Comparison of ENCODE assay signal across 8 mouse cellular contexts in genomic region chr4:136174216-136175193, GRCm38 (mm10). TPM values are rescaled to one million over a fixed set of nuclear protein-coding genes. Genes with fewer than 3 reads are reported as not detected.
A peak's percentile ranks its signal among the peaks of the same experiment; 100 is the strongest.
DNase-seq lines count a peak whose midpoint lies in the region; ATAC-seq and TF ChIP-seq lines count a peak whose summit lies in the region.

No protein-coding gene starts in this region.

- WGBS in forebrain, embryonic 16.5 days, result 69% methylated on average over 13 of the region's 13 CpGs
- 30% methylated on average over 13 of the region's 13 CpGs for WGBS in liver, embryonic 15.5 days (ENCODE audit: insufficient replicate concordance)

- H3K36me3 ChIP-seq in ES-Bruce4 (ENCODE audit: control insufficient read depth, insufficient read depth, low read length, poor library complexity, severe bottlenecking), result no peaks in the 10 kb centered on the region
- no peaks in the 10 kb centered on the region for H3K36me3 ChIP-seq in forebrain, embryonic 16.5 days (ENCODE audit: control insufficient read depth, insufficient read depth)
- H3K36me3 ChIP-seq in liver, embryonic 15.5 days (replicated peaks), result peaks cover 47% of the 10 kb centered on the region

- H3K9me3 ChIP-seq in ES-Bruce4 (replicated peaks; ENCODE audit: control insufficient read depth, insufficient read depth, low read length, poor library complexity, severe bottlenecking), result no peaks in the 10 kb centered on the region
- H3K9me3 ChIP-seq in forebrain, embryonic 16.5 days (ENCODE audit: control insufficient read depth, low read length), result no peaks in the 10 kb centered on the region
- H3K9me3 ChIP-seq in liver, embryonic 15.5 days (replicated peaks), result no peaks in the 10 kb centered on the region

- DNase-seq in cerebellum, postnatal 10 days, result peak; percentile 37 to 58
- no peak for DNase-seq in cerebellum, adult 9-10 months
- DNase-seq in layer of hippocampus, postnatal 36 days, result no peak
- no peak for DNase-seq in urinary bladder, adult 2 months (ENCODE audit: low spot score)

- peak overlapping the region; percentile 100 for H3K4me2 ChIP-seq in forebrain, embryonic 16.5 days (ENCODE audit: low read length)
- peak overlapping the region; percentile 85 for H3K4me2 ChIP-seq in liver, embryonic 15.5 days

- peaks cover 18% of the 10 kb centered on the region for H3K4me1 ChIP-seq in ES-Bruce4 (ENCODE audit: control insufficient read depth, insufficient read depth, low read length)
- peaks cover 21% of the 10 kb centered on the region for H3K4me1 ChIP-seq in forebrain, embryonic 16.5 days (replicated peaks; ENCODE audit: control insufficient read depth, insufficient read depth, low read length)
- H3K4me1 ChIP-seq in liver, embryonic 15.5 days (replicated peaks), result peaks cover 79% of the 10 kb centered on the region

- H3K9ac ChIP-seq in ES-Bruce4 (ENCODE audit: low read depth, poor library complexity, severe bottlenecking), result 0 out of 2 replicates have a peak overlapping the region, but pooled peaks have one; percentile 67
- no peak overlapping the region for H3K9ac ChIP-seq in forebrain, embryonic 16.5 days (replicated peaks; ENCODE audit: low read depth, low read length)
- peak overlapping the region; percentile 98 for H3K9ac ChIP-seq in liver, embryonic 15.5 days

- TF ChIP-seq CTCF in ES-Bruce4 (IDR thresholded peaks at IDR 0.05; ENCODE audit: low read depth, low read length), result no peak

- no peaks in the 10 kb centered on the region for H3K27me3 ChIP-seq in ES-Bruce4 (ENCODE audit: control insufficient read depth, insufficient read depth, low read length, poor library complexity, severe bottlenecking)
- no peaks in the 10 kb centered on the region for H3K27me3 ChIP-seq in forebrain, embryonic 16.5 days (replicated peaks; ENCODE audit: control insufficient read depth, insufficient read depth, low read length)
- no peaks in the 10 kb centered on the region for H3K27me3 ChIP-seq in liver, embryonic 15.5 days

- TF ChIP-seq EP300 in ES-Bruce4 (IDR thresholded peaks at IDR 0.05; ENCODE audit: insufficient read depth, low read depth, low read length), result no peak

- TF ChIP-seq POLR2A in ES-Bruce4 (IDR thresholded peaks at IDR 0.05; ENCODE audit: insufficient read depth, low read length), result no peak

- H3K27ac ChIP-seq in ES-Bruce4 (ENCODE audit: insufficient read depth, low read length), result 0 out of 2 replicates have a peak overlapping the region, but pooled peaks have one; percentile 22
- H3K27ac ChIP-seq in forebrain, embryonic 16.5 days (ENCODE audit: low read length), result no peak overlapping the region
- H3K27ac ChIP-seq in liver, embryonic 15.5 days (replicated peaks), result peak overlapping the region; percentile 99

- ATAC-seq in forebrain, embryonic 16.5 days, result no peak
- ATAC-seq in liver, embryonic 15.5 days (ENCODE audit: insufficient read depth), result peak; percentile 79
- peak; percentile 36 for ATAC-seq in neutrophil, adult 5-6 weeks (ENCODE audit: extremely low read depth, insufficient number of reproducible peaks, low FRiP score, poor library complexity, severe bottlenecking)

- 0 out of 2 replicates have a peak overlapping the region, but pooled peaks have one; percentile 9 for H3K4me3 ChIP-seq in ES-Bruce4 (ENCODE audit: low read depth, low read length)
- H3K4me3 ChIP-seq in forebrain, embryonic 16.5 days (replicated peaks; ENCODE audit: low read length), result no peak overlapping the region
- peak overlapping the region; percentile 93 for H3K4me3 ChIP-seq in liver, embryonic 15.5 days (replicated peaks)

RNA-seq across cellular contexts. Expression of gene E2f2, which starts 2.3 kb away (rescaled TPM):
- polyA plus RNA-seq in ES-Bruce4 (2011; ENCODE audit: insufficient read depth, insufficient read length, low read depth, missing spikeins), result 3.1 and 6.3 TPM in 2 replicates
- polyA plus RNA-seq in forebrain, embryonic 16.5 days (2015; fragmentation: Nextera tagmentation; extraction: Ambion mirVana), result 3.9 and 4.3 TPM in 2 replicates
- polyA plus RNA-seq in liver, embryonic 15.5 days (2015; fragmentation: Nextera tagmentation; extraction: Ambion mirVana), result 85.3 and 95.6 TPM in 2 replicates
- 42.0 and 46.9 TPM in 2 replicates for total RNA-seq in neutrophil, adult 5-6 weeks (2017)
- total RNA-seq in layer of hippocampus, postnatal 36 days (2021), result under 1 TPM; 0.63 to 0.72 TPM
- polyA plus RNA-seq in urinary bladder, adult 2 months (2012; rRNA removed), result 0.50 TPM in 2 replicates

RNA-seq across cellular contexts. Expression of gene Id3, which starts 31.2 kb away (rescaled TPM):
- 9.6 and 11.0 TPM in 2 replicates for polyA plus RNA-seq in ES-Bruce4 (2011; ENCODE audit: insufficient read depth, insufficient read length, low read depth, missing spikeins)
- polyA plus RNA-seq in forebrain, embryonic 16.5 days (2015; fragmentation: Nextera tagmentation; extraction: Ambion mirVana), result 85.1 and 102 TPM in 2 replicates
- polyA plus RNA-seq in liver, embryonic 15.5 days (2015; fragmentation: Nextera tagmentation; extraction: Ambion mirVana), result 41.3 and 42.6 TPM in 2 replicates
- total RNA-seq in neutrophil, adult 5-6 weeks (2017), result 25.4 and 29.5 TPM in 2 replicates
- 10 to 100 TPM; 35.4 to 42.4 TPM for total RNA-seq in layer of hippocampus, postnatal 36 days (2021)
- 272 and 386 TPM in 2 replicates for polyA plus RNA-seq in urinary bladder, adult 2 months (2012; rRNA removed)

RNA-seq across cellular contexts. Expression of gene Asap3, which starts 31.7 kb away (rescaled TPM):
- 7.2 and 9.3 TPM in 2 replicates for polyA plus RNA-seq in ES-Bruce4 (2011; ENCODE audit: insufficient read depth, insufficient read length, low read depth, missing spikeins)
- polyA plus RNA-seq in forebrain, embryonic 16.5 days (2015; fragmentation: Nextera tagmentation; extraction: Ambion mirVana), result 3.7 and 4.1 TPM in 2 replicates
- polyA plus RNA-seq in liver, embryonic 15.5 days (2015; fragmentation: Nextera tagmentation; extraction: Ambion mirVana), result 2.5 and 3.0 TPM in 2 replicates
- 0.12 and 0.25 TPM in 2 replicates for total RNA-seq in neutrophil, adult 5-6 weeks (2017)
- 1 to 10 TPM; 3.1 to 3.2 TPM for total RNA-seq in layer of hippocampus, postnatal 36 days (2021)
- polyA plus RNA-seq in urinary bladder, adult 2 months (2012; rRNA removed), result 11.7 and 11.8 TPM in 2 replicates

Comparison
In these comparisons a context has a peak if more than half of its experiments do, and no peak if none do; other contexts are left out.
1. DNase-seq: peak in cerebellum, postnatal 10 days (2 of 2); none in cerebellum, adult 9-10 months (single experiment), layer of hippocampus, postnatal 36 days (0 of 2) and urinary bladder, adult 2 months (single experiment).
2. RNA of gene E2f2, which starts 2.3 kb away (polyA plus RNA-seq): 85.3 to 95.6 TPM in liver, embryonic 15.5 days; 3.1 to 6.3 TPM in ES-Bruce4, 3.9 to 4.3 TPM in forebrain, embryonic 16.5 days and 0.50 TPM in urinary bladder, adult 2 months; every median in the first group is over 10 times any median in the second.